Mouse (Mus musculus) liver, embryonic 14.5 days (tissue): ENCODE measurements around the gene Hist1h2bq.

Experiments used
- CTCF ChIP-seq: IDR thresholded peaks from 2 replicates; pipeline ENCODE4 v1.5.1; 2016; ENCODE audit warnings: antibody characterized with exemption, low read depth, control low read depth
- EP300 ChIP-seq: IDR thresholded peaks from 2 replicates; pipeline ENCODE4 v1.6.1; 2016; ENCODE audit warnings: antibody characterized with exemption, low read depth

- TF ChIP-seq CTCF (no peak), EP300 (no peak)
These were observed 14.4 kb downstream of the Hist1h2bq start for GRCm38 (mm10) chr13:21795584-21795983.
